Mouse (Mus musculus) thymus, postnatal 0 days (tissue): ENCODE results near the gene Ppm1h. TPM values are rescaled to one million over a fixed set of nuclear protein-coding genes. Genes with fewer than 3 reads are reported as not detected.

Experiments used
- DNase-seq: peaks from one replicate; pipeline ENCODE4 v3.0.0-alpha.2; 2015; ENCODE audit warnings: low spot score
- polyA plus RNA-seq: library from polyadenylated mRNA; unstranded; fragments of >200 nt; fragmentation: Nextera tagmentation; extraction: Ambion mirVana; gene quantifications from 2 replicates; pipeline ENCODE4 v1.2.1, GENCODE M21; 2015

The Ppm1h gene
- polyA plus RNA-seq, 1 experiment from 2014 or later: 67.8 TPM

DNA sequence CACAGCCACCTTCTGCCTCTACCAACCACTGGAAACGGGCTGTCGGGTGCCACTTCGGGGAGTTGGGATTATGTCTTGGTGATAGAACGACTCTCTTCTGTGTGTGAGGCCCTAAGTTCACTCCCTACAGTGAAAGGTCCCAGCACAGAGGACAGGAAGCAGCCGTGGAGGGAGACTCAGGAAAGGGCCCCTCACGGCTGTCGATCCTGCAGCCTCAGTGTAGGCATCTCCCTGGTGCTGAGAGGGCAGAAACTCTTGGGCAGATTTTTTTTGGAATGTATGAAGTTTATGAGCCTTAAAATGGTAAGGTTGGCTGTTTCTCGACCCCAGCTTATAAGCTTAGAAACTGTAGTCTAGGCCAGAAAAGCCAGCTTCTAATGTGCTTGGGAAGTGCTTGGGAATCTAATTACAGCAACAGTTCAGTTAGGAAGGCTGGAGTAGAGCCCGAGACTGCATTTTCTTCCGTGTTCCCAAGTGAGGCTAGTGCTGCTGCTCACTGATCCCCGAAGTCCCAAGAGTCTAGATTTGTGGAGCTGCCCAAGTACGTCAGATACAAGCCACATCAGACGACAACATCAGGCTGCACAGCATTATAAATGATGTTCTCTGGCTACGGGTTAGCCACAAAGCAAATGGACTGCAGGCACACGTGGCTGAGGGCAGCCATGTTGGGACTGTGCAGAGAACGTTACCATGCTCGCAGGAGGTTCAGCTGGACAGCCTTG, 177.6 kb downstream of the Ppm1h start:
- no peak for DNase-seq

DNA sequence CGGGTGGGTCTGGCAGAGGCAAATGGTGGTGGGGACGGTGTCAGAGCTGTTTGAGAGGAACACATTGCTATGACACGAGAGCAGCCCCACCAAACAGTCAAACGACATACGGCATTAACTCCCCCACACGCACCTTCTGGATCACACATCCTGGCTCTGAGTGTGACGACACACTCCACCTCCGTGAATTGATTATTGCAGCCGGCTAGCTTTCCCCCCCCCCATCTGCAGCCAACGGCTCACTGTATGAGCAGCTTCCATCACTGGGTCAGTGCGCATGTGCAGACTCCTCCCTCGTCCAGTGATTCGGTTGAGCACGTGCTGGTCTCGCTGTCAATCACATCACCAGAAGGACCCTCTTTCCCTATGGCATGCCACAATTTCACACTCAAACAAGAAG, 178.6 kb downstream of the Ppm1h start:
- DNase-seq: no peak

DNA sequence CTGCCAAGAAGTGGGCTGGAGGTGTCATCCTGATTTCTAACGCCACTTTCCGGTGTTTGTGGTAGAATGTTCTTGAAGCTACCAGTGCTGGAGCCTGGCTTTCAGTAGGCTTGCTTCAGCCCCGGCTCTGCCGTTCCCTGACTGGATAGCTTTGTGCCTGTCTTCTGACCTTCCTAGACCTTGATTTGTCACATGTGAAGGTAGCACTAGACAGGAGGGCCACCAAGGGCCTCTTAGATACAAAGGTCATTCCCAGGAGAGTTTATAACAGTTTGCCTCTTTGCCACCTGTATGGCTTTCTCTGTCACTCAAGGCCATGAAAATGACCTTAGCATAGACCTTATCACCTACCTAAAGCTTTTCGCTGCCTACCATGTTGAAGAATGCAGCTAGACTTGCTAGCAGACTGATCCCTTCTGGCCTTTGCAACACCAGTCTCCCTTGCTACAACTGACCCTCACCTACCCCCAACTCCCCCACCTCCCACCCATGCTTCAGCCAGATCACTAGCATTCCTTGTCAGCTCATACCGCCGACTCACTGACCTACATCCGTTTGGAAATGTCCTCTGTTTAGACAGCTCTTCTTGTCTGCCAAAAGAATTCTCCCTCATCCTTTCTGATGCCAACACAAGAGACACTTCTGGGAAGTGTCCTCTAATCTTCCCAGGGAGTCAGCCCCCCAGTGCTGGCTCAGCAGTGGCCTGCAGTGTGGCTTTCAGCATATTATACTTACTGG, 180.5 kb downstream of the Ppm1h start:
- no peak for DNase-seq

DNA sequence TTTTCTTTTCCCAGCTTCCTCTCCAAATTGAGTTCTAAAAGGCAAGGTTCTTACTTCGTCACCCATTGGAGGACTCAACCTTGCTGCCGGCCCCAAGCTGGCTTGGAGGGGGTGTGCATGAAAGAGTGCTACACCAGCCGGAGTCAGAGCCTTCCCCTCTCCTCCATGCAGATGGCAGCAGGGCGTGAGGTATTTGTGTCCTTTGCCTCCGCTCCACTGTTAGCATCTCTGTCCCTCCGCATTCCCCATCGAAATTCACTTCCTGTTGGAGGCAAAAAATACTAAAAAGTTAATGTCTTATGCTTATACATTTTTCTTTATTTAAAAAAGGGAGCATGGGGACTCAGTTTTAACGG, 181.1 kb downstream of the Ppm1h start:
- no peak for DNase-seq

DNA sequence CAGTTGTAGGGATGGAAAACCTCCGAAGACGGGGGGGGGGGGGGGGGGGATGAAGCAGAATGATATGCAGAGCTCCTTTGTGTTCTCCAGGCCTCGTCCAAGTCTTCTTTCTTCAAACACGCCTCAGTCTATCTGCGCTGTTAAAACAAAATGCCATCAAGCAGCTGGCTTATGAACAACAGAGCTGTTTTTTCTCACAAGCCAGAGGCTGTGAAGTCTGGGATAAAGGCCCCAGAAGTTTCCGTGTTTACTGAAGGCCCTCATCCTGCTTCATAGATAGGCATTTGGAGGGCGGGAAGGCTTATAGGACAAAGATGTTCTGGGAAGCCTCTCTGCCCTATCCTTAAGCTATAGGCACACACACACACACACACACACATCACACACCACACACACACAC, 181.5 kb downstream of the Ppm1h start:
- DNase-seq: no peak

DNA sequence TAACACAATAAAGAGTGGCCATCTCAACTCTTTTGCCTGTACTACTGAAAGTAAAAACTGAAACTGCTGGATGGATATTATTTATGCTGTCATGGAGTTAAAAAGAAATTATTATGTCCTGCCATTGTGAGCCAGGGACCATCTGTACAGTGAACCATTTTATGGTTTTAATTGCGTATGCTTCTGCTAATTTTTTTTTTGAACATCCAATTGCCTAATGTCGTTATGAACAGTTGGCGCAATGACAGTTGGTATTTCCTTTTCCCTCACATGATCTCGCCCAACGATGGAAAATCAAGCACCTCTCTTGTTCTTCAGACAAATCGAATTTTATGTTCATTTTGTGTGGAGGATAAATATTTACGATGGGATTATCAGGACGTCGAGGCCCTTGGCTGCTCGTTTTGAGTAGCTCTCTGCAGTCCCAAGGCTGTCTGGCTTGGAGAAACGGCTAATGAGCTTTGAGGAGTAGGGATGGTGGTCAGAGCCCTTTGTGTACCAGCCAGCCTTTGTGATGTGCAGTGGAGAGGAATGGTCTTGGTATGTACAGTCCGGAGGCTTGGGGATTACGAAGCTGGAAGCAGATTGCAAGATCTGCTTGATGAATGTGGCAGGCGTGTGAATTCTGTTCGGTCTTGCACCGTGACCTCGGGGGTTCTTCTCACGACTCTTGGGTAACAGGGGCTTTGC, 183.3 kb downstream of the Ppm1h start:
- DNase-seq: no peak

DNA sequence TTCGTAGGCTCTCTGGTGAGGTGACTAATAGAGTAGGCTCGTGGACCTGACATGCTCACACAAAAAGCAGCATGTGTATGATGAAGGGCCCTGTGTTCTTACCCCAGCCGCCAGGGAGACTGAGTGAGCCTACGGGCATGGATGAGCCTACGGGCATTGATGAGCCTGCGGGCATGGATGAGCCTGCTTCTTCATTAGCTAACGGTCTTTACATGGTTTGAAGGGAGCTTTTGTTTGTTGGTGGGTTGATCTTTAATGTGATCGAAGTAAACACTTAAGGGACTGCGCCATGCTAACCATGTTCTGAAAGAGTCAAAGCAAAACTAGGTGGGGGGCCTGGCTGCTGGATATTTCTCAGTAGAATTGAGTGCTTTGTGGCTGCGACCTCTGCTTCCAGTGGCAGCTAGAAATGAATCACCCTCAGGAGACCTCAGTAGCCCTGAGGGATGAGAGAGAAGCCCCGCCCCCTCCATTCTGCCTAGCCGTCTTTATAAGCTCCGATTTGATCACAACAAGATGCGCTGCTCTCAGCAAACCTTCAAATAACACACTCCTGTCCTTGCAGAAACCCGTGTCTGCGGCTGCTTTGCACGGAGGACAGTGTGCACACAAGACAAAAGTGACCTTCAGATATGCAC, 183.9 kb downstream of the Ppm1h start:
- DNase-seq: no peak

DNA sequence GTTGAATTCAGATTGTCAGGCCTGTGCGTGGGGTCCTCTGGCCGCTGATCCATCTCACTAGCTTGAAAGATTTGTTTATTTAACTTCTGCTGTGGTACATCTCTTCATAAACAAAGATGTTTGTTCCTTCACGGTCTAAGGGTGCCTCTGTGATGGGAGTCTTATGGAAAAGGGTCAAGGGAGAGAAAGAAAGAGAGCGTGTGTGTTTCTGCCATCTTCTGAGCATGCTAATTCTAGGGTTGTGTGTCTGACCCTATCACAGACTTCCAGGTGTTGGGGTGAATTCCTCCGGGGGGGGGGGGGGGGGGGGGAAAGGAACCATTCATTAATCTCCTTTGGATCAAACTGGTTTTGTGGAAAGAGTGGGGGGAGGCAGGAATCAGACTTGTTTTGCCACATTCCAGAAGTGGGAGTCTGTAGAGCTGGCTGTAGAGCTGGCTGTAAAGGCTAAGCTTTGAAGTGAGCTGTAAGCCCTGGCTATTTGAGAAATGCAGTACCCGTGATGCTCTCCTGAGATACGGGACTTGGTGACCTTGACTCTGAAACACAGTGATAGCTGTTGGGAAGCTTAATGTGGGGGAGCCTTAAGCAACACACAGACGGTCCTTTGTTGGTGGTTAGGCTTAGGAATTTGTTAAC, 191.4 kb downstream of the Ppm1h start:
- no peak for DNase-seq

DNA sequence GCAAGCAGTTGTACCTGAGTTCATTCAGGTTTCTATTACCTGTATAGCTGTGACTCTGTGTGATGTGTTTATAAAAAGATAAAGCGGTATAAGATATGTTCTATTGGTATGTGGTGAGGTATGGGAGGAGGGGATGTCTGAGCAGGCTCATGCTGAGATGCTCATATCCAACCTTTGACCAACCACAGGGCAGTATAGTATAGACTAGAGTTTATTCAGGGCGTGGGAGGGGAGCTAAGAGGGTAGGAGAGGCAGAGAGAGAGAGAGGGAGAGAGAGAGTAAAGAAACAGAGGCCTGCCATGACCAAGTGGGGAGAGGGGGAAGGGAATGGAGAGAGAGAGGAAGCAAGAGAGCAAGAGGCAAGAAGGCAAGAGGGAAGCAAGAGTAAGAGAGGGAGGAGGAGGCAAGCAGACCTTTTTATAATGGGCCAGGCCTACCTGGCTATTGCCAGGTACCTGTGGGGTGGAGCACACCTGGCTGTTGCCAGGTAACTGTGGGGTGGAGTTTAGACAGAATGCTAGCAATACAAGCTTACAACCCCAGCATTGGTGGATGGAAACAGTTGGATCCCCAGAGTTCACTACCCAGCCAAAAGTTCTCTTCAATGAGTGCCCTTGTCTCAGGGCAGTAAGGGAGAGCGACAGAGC, 192.4 kb downstream of the Ppm1h start:
- no peak for DNase-seq

DNA sequence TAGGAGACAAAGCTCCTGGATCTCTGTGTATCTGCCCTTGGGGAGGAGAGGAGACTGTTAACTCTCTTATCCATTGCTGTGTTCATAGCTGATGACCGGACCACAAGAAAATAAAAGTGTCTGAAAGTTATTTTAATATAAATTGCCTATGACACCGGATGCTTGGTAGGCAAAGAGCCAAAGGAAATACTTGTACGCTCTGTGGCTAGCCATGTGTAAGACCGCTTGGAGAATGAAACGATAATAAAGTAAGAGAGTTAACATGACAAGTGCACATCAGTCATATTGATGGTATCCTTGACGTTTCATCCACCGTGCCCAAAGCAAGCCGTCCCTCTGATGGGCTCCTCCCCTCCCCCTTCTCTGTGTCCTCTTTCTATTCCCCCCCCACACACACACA, 194.2 kb downstream of the Ppm1h start:
- DNase-seq: no peak

DNA sequence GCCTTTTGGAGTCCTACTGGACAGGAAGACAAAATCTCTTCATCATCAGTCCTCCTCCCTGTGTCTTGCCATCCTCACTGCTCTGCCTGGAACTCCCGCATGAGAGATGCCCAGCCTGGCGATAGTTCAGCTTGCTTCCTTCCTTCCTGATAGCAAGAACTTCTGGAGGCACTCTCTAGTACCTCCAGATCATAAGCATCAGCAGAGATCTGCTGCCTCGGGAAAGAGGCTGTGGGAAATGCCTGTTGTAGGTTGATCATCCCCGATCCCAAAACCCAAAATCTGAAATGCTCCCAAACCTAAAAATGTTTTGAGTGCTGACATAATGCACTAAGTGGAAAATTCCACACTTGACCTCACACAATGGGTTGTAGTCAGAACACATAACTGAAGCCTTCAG, 198.4 kb downstream of the Ppm1h start:
- no peak for DNase-seq

DNA sequence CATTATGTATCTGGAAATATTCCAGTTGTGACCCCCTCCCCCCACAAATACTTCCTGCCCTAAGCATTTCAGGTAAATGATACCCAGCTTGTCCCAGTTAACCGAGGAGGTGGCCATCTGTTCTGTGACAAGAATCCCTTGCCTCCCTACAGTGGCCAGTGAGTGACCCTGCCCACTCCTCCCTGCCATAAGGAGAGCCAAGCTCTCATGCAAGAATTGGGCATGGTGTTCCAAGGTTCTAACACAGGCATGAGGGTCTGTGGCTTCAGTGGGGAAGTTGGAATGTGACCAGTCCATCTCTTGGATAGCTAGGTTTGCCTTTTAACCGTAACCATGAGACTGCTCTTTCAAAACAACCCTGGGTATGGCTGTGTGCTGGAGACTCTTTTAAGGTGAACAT, 198.9 kb downstream of the Ppm1h start:
- DNase-seq: no peak

DNA sequence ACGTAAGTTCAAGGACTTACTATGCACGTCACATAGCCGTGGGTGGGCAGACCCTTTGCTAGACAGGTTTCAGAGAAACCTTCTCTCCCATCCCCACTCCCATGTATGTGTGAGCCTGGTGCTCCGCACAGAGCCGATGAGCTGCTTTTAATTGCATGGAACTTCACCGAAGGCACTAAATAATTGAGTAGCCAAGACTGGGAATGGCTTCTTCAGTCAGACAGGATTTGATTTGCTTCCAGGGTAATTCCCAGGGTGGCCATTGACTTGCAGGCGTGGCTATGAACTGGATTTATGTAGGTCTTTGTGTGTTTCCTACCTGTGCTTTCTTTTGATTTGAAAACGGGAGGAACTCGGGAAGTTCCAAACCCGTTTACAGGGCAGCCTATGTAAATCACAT, 202.9 kb downstream of the Ppm1h start:
- DNase-seq: no peak

DNA sequence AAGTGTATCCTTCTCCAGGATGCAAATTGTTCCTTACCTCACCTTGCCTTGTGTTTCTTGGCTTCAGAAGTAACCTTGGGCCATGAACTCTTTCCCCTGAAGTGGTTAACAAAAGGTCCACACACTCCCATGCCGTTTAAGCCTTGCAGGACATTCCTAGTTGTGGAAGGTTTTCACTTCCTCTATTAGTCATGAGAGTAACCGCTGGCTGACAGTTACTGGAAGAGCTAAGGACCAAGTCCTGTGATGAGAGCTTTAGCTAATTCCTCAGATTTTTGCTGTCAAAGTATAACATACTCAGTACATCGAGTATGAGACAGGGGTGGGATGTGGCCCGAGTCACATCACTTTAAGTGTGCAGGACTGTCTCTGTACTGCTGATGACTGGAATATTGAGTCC, 204.1 kb downstream of the Ppm1h start:
- no peak for DNase-seq

DNA sequence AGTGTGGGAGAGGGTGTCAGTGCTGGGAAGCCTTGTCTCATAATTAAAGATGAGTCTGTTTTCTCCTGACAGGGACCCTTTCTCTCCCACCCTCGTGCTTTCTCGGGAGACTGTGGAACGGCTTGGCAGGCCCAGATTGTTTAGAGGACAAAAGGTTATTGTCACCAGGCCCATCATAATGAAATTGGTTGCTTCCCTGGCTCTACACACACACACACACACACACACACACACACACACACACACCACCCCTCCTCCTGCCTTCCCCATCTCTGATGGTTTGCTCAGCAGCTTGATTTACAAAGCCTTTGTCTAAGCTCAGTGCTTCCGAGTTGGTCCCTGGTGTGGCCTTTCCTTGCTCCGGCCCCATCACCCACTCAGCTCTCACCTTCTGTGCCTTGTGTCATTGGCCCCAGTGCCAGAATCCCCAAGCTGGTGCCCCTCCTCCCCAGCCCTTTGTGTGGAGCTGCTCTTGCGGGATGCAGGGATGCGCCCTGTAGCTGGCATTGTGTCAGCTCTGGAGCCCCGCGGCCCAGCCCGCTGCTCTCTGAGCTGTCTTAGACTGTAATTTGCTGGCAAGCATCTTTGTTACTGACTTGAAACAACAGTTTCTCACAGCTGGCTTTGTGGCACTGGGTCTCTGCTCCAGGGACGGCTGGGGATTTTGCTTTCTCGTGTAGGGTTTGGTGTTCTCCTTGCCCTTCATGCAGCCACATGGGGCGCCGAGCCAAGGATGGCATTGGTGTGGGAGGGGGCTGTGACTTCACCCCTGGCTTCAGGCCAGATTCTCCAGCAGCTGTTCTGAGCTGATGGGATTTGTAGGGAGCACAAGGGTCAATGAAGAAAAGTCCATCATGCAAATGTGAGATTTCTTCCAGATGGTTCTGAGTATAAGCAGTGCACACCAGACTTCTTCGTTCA, 205.5 kb downstream of the Ppm1h start:
- DNase-seq: no peak

DNA sequence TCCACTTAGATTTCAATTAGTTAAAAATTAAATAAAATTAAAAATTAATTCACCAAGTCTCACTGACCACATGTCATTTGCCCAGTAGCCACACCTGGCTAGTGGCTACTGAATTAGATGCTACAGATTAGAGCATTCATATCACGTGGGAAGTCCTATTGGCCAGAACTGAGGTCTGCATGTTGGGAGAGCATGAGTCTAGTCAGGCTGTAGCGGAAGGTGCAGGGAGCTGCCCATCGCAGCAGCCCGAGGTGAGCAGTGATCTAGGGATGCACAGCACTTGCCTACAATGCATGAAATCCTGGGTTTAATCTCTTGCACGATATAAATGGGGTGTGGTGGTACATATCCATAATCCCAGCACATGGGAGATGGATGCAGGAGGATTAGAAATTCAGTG, 206.7 kb downstream of the Ppm1h start:
- DNase-seq: no peak

DNA sequence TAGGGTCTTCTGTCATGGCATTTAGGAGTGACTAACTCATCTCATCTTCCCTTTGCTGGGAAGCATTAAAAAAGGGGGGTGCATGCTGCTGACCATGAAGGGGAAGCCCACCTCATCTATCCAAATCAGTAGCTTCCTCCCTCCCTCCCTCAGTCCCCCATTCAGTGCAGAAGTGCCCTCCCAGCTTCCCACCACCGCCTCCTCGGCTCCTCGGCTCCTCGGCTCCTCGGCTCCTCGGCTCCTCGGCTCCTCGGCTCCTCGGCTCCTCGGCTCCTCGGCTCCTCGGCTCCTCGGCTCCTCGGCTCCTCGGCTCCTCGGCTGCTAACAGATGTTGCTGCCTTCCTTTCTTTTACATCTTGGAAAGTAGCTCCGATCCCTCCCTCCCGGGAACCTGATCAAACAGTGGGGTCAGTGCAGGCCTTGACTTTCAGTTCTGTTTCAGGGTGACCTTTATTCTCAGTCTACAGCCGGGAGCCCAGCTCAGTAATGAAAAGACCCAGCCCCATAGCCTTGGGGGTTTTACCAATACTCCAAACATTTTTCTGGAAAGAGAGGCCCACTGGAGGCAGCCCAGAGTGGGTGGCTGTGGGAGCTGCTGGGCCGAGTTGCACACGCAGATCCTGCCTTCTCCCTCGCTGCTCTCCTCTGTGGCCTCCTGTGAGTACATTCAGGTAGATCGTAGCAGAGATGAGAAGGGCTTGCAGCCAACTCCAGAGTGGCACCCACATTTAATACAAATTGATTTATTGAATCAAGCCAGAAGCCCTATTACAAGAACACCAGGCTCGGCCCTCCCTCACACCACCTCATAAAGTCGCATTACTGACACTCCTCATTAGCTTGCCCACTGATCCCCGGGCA, 207.7 kb downstream of the Ppm1h start:
- no peak for DNase-seq

DNA sequence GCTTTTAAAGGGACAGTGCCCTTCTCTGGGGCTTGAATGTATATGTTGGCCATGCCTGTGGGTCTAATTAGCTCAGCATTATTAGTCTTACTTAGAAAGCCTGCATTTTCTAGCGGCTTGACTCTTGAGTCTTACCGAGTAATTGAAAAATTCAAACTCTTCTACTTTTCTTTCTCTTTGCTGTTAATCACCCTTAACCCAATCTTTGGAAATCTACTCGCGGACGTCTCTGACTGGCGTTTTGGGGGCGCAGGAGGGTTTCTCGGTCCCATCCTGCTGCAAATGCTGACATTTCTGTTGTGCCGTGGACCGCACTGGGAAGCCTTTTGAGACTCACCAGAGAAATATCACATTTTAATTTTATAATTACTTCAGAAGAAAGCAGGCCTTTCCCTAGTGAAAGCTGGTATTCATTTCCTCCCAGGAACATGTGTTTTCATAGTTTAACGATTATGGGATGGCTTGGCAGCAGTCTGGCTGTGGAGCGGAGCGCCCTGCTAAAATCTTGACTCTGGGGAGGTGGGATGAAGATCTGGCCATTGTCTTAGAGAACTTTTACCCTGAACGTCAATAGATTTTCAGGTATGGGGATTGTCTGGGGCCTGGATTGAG, 208.5 kb downstream of the Ppm1h start:
- no peak for DNase-seq
